Mouse (Mus musculus): ENCODE data around the gene Sgtb. TPM values are rescaled to one million over a fixed set of nuclear protein-coding genes. Genes with fewer than 3 reads are reported as not detected.

Sgtb gene
- polyA plus RNA-seq, 1 experiment from 2014 or later, result 3.3 TPM

GRCm38 (mm10) chr13:104097190-104097589 lies 12.4 kb upstream of the Sgtb start:
- WGBS, result 92% methylated on average over 7 of the region's 7 CpGs
- H3K36me3 ChIP-seq (ENCODE audit: control insufficient read depth, insufficient read depth, low read length), result no peaks in the 10 kb centered on the region
- no peaks in the 10 kb centered on the region for H3K9me3 ChIP-seq (ENCODE audit: control insufficient read depth, low read length)
- no peaks in the 10 kb centered on the region for H3K4me1 ChIP-seq (replicated peaks; ENCODE audit: control insufficient read depth, insufficient read depth)
- no peak overlapping the region for H3K4me2 ChIP-seq (replicated peaks; ENCODE audit: low read depth)
- no peak overlapping the region for H3K4me3 ChIP-seq (ENCODE audit: low read depth, low read length)
- ATAC-seq (ENCODE audit: low FRiP score, low TSS enrichment) (no peak), DNase-seq (ENCODE audit: low spot score) (no peak)
- no peaks in the 10 kb centered on the region for H3K27me3 ChIP-seq (ENCODE audit: control insufficient read depth, insufficient read depth, low read length)
- TF ChIP-seq EP300 (optimal IDR thresholded peaks at IDR 0.05) (no peak), CTCF (IDR thresholded peaks at IDR 0.05; ENCODE audit: low read depth) (no peak)
- no peak overlapping the region for H3K9ac ChIP-seq (ENCODE audit: low read length)
- no peak overlapping the region for H3K27ac ChIP-seq (replicated peaks)

GRCm38 (mm10) chr13:104100416-104100815 lies 9.1 kb upstream of the Sgtb start:
- 85% methylated on average over 4 of the region's 4 CpGs for WGBS
- Histone ChIP-seq H3K9ac (ENCODE audit: low read length) (no peak overlapping the region), H3K27ac (replicated peaks) (no peak overlapping the region), H3K4me3 (ENCODE audit: low read depth, low read length) (no peak overlapping the region), H3K27me3 (ENCODE audit: control insufficient read depth, insufficient read depth, low read length) (no peaks in the 10 kb centered on the region), H3K4me2 (replicated peaks; ENCODE audit: low read depth) (no peak overlapping the region), H3K9me3 (ENCODE audit: control insufficient read depth, low read length) (no peaks in the 10 kb centered on the region), H3K4me1 (replicated peaks; ENCODE audit: control insufficient read depth, insufficient read depth) (no peaks in the 10 kb centered on the region), H3K36me3 (ENCODE audit: control insufficient read depth, insufficient read depth, low read length) (no peaks in the 10 kb centered on the region)
- ATAC-seq (ENCODE audit: low FRiP score, low TSS enrichment), result no peak
- no peak for DNase-seq (ENCODE audit: low spot score)
- no peak for TF ChIP-seq EP300 (optimal IDR thresholded peaks at IDR 0.05)
- TF ChIP-seq CTCF (IDR thresholded peaks at IDR 0.05; ENCODE audit: low read depth), result peak; percentile 21; the same call in 1 of the 2 replicates

GRCm38 (mm10) chr13:104101606-104102235 lies 7.8 kb upstream of the Sgtb start:
- no peaks in the 10 kb centered on the region for H3K36me3 ChIP-seq (ENCODE audit: control insufficient read depth, insufficient read depth, low read length)
- ATAC-seq (ENCODE audit: low FRiP score, low TSS enrichment) (no peak), DNase-seq (ENCODE audit: low spot score) (no peak)
- H3K27ac ChIP-seq (replicated peaks), result no peak overlapping the region
- TF ChIP-seq CTCF (IDR thresholded peaks at IDR 0.05; ENCODE audit: low read depth) (no peak), EP300 (optimal IDR thresholded peaks at IDR 0.05) (no peak)
- no peaks in the 10 kb centered on the region for H3K4me1 ChIP-seq (replicated peaks; ENCODE audit: control insufficient read depth, insufficient read depth)
- H3K27me3 ChIP-seq (ENCODE audit: control insufficient read depth, insufficient read depth, low read length), result no peaks in the 10 kb centered on the region
- H3K9ac ChIP-seq (ENCODE audit: low read length), result no peak overlapping the region
- no peak overlapping the region for H3K4me2 ChIP-seq (replicated peaks; ENCODE audit: low read depth)
- WGBS, result 69% methylated on average over 5 of the region's 5 CpGs
- no peak overlapping the region for H3K4me3 ChIP-seq (ENCODE audit: low read depth, low read length)
- H3K9me3 ChIP-seq (ENCODE audit: control insufficient read depth, low read length), result no peaks in the 10 kb centered on the region

- 2% methylated on average over 24 of the region's 24 CpGs for WGBS
- Histone ChIP-seq H3K4me1 (replicated peaks; ENCODE audit: control insufficient read depth, insufficient read depth) (no peaks in the 10 kb centered on the region), H3K27ac (replicated peaks) (peak overlapping the region; percentile 82), H3K4me3 (ENCODE audit: low read depth, low read length) (peak overlapping the region; percentile 94), H3K36me3 (ENCODE audit: control insufficient read depth, insufficient read depth, low read length) (no peaks in the 10 kb centered on the region), H3K9me3 (ENCODE audit: control insufficient read depth, low read length) (no peaks in the 10 kb centered on the region), H3K27me3 (ENCODE audit: control insufficient read depth, insufficient read depth, low read length) (no peaks in the 10 kb centered on the region), H3K4me2 (replicated peaks; ENCODE audit: low read depth) (peak overlapping the region; percentile 98), H3K9ac (ENCODE audit: low read length) (peak overlapping the region; percentile 74)
- ATAC-seq (ENCODE audit: low FRiP score, low TSS enrichment) (peak; percentile 25), DNase-seq (ENCODE audit: low spot score) (no peak)
- no peak for TF ChIP-seq CTCF (IDR thresholded peaks at IDR 0.05; ENCODE audit: low read depth)
- no peak for TF ChIP-seq EP300 (optimal IDR thresholded peaks at IDR 0.05)
These were observed 772 bp upstream of the Sgtb start for GRCm38 (mm10) chr13:104108651-104109287.

GRCm38 (mm10) chr13:104109816-104110521 lies 428 bp downstream of the Sgtb start:
- H3K9ac ChIP-seq (ENCODE audit: low read length), result peak overlapping the region; percentile 76
- no peaks in the 10 kb centered on the region for H3K4me1 ChIP-seq (replicated peaks; ENCODE audit: control insufficient read depth, insufficient read depth)
- no peaks in the 10 kb centered on the region for H3K27me3 ChIP-seq (ENCODE audit: control insufficient read depth, insufficient read depth, low read length)
- ATAC-seq (ENCODE audit: low FRiP score, low TSS enrichment), result peak; percentile 53
- TF ChIP-seq CTCF (IDR thresholded peaks at IDR 0.05; ENCODE audit: low read depth) (no peak), EP300 (optimal IDR thresholded peaks at IDR 0.05) (no peak)
- H3K36me3 ChIP-seq (ENCODE audit: control insufficient read depth, insufficient read depth, low read length), result no peaks in the 10 kb centered on the region
- H3K4me3 ChIP-seq (ENCODE audit: low read depth, low read length), result peak overlapping the region; percentile 94
- WGBS, result 2% methylated on average over 37 of the region's 38 CpGs
- H3K9me3 ChIP-seq (ENCODE audit: control insufficient read depth, low read length), result no peaks in the 10 kb centered on the region
- peak overlapping the region; percentile 71 for H3K27ac ChIP-seq (replicated peaks)
- DNase-seq (ENCODE audit: low spot score), result peak; percentile 41
- H3K4me2 ChIP-seq (replicated peaks; ENCODE audit: low read depth), result peak overlapping the region; percentile 98
